Mouse (Mus musculus) macrophage (primary cell): ENCODE results near the gene Zfand2b. TPM values are rescaled to one million over a fixed set of nuclear protein-coding genes. Genes with fewer than 3 reads are reported as not detected.

Experiments used
- H3K27ac ChIP-seq: fragments of 350-480 bp; formaldehyde crosslinking; 2 replicates; pipeline ENCODE4 v1.9.0; 2021
- H3K36me3 ChIP-seq: fragments of 350-480 bp; formaldehyde crosslinking; 2 replicates; pipeline ENCODE4 v1.9.0; 2021; ENCODE audit errors: inconsistent target
- H3K4me3 ChIP-seq: fragments of 350-480 bp; formaldehyde crosslinking; 2 replicates; pipeline ENCODE4 v1.9.0; 2021; ENCODE audit errors: inconsistent target
- H3K79me2 ChIP-seq: fragments of 350-480 bp; formaldehyde crosslinking; 2 replicates; pipeline ENCODE4 v1.9.0; 2021; ENCODE audit errors: inconsistent target
- whole genome bisulfite sequencing: methylation state at CpG from one replicate; pipeline ENCODE4 v1.1.7; 2026; ENCODE audit warnings: inconsistent platforms; ENCODE audit not compliant: missing documents; 5-methylcytosine and 5-hydroxymethylcytosine counted together
- polyA plus RNA-seq: library from polyadenylated mRNA; stranded (reverse); fragments of 250-400 nt; gene quantifications from 3 replicates; pipeline ENCODE4 v1.2.4, GENCODE M21; 2018; ENCODE audit warnings: inconsistent platforms
- total RNA-seq, 78 experiments: library from RNA; depleted of rRNA; stranded (reverse); fragments of 250-400 nt; gene quantifications; 1 replicate in 9 of 78; 2 replicates in 24 of 78; 3 replicates in 43 of 78; 4 replicates in 2 of 78; pipeline ENCODE4 v1.2.4; 2018; ENCODE audit warnings: inconsistent platforms in 56 of 78

Gene Zfand2b
- 100 to 1,000 TPM in 1 of 26 experiments, 10 to 100 TPM in 25; 23.3 to 107 (median 47.8) TPM for total RNA-seq (2018; cell fraction: chromatin; rRNA removed)
- 10 to 100 TPM; 14.3 to 26.2 (median 20.0) TPM for total RNA-seq (2018; cell fraction: cytosol; rRNA removed)
- total RNA-seq (2018; cell fraction: nucleus; rRNA removed), result 10 to 100 TPM; 16.4 to 60.6 (median 33.6) TPM
- 16.6 to 24.7 TPM (median 21.2 TPM) in 3 replicates for polyA plus RNA-seq

DNA sequence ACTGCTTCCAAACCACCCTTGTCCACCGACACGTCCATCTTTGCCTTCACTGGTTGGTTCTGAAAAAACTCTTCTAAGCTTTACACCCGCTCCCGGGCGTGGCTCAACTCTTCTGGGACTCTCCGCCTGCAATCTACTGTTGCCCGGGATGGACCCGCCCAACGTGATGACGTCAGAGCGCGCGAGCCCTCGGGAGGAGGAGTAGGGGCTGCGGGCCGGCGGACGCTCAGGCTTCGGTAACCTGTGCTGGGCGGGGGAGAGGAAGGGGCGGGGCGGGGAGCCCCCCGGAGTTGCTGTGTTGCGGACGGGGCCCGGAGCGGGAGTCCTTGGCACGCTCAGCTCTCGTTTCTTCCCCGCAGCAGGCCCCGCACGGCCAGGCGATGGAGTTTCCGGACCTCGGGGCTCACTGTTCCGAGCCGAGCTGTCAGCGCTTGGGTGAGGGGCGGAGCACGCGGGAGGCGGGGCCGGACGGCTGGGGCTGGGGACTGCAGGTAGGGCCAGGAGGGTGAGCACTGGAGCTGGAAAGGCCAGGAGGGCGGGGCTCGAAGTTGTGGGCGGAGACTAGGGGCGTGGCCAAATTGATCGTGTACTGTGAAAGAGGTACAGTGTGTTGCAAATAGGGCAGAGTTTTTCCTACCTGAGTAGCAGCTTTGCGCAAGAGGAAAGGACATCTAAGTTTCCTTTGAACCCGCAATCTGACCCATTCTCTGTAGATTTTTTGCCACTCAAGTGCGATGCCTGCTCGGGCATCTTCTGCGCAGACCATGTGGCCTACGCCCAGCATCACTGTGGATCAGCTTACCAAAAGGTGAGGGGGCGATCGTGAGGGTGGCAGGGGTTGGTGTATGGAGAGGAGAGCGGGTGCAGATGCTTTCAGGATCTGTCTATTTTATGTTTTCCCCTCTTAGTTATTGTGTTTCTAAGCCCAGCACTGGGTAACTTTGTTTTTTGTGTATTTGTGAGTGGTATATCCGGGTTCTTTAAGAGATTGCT, at the start of gene Zfand2b:
TSS of gene Zfand2b (plus strand) at position 175 of the 993 bp plus-strand sequence.
- peak within 1 kb of the TSS; percentile 21 for H3K4me3 ChIP-seq
- no peaks in the 10 kb centered on the region for H3K79me2 ChIP-seq
- H3K36me3 ChIP-seq, result peaks cover 34% of the 10 kb centered on the region
- 0 out of 2 replicates have a peak within 1 kb of the TSS, but pooled peaks have one; percentile 25 for H3K27ac ChIP-seq
- 6% methylated on average over 58 of the region's 59 CpGs for WGBS

DNA sequence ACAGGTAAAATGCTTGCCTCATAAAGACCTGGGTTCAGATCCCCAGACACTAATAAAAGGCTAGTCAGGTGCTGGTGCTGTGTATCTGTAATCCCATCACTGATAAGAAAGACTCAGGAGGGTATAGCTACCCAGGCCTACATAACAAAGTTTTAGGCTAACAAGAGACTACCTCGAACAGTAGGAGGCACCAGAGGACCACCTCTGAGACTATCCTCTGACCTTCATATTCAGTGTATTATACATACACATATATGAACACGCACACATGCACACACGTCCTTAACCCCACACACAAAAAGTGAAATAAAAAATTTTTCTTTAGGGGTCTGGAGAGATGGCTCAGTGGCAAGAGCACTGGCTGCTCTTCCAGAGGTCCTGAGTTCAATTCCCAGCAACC, 46.2 kb upstream of the Zfand2b start:
- WGBS, result 87% methylated on average over 3 of the region's 3 CpGs
- H3K27ac ChIP-seq, result no peak overlapping the region
- no peak overlapping the region for H3K4me3 ChIP-seq
- H3K36me3 ChIP-seq, result no peaks in the 10 kb centered on the region
- H3K79me2 ChIP-seq, result no peaks in the 10 kb centered on the region

DNA sequence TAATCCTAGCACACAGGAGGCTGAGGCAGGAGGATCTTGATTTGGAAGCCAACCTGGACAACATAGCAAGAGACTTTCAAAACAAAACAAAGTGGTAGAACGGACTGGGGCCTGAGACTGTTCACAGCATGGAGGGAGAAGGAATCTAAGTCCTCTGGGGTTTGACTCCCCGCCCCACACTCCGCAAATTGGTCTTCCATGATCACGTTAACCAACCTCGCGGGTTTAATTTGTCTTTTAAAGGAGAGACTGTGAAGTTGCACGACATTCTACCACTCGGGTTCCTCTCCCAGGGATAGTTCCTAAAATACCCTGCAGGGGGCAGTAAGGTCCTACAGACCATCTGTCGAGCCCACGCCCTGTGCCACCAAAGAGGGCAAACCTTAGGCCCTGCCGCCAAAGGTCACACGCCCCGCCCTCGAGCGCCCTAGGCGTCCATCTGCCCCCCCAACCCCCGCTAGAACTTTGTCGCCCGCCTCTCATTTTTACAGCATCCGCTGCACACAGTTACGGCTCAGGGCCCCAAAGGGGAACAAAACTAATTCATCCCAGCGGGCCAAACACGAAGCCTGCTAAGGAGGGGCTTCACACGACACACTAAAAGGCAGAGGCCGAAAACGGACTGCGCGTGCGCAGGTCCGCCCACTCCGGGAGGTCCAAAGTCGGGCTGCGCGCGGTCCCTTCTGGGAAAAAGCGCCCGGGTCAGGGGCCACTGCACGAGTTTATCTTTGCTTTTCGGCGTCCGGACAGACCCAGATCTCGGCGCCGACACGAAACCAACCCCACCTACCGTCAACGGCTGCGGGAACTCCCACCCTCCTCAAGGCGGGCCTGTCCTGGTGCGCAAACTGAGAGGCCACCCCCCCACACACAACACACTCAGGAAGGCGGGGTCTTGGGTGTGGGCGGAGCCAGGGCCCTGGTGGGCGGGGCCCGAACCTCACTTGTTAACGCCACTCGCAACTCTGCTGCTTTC, 43.8 kb upstream of the Zfand2b start, which contains the start of gene Nhej1:
TSS of gene Nhej1 (minus strand) at position 855 of the 976 bp plus-strand sequence.
- H3K79me2 ChIP-seq, result no peaks in the 10 kb centered on the region
- H3K4me3 ChIP-seq, result peak within 1 kb of the TSS; percentile 38
- 2% methylated on average over 55 of the region's 56 CpGs for WGBS
- H3K36me3 ChIP-seq, result no peaks in the 10 kb centered on the region
- H3K27ac ChIP-seq, result peak within 1 kb of the TSS; percentile 80

DNA sequence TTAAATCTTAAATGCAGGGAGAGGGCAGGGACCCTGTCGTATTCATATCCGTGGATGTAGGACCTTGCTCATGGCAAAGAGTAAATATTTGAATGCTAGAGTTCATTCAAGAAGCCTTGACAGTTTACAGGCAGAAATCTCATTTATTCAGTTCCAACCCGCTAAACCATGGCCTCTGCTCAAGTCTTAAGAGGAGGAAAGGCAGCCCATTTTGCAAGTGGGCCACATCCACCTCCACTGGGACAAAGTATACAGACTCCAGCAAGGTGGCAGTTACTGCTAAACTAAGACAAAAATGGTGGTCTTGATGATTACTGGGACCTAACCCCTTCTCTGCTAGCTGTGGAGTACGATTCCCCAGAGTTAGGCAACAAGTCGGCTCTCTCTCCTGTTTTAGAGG, 43.0 kb upstream of the Zfand2b start:
- H3K79me2 ChIP-seq, result no peaks in the 10 kb centered on the region
- peak overlapping the region; percentile 38 for H3K4me3 ChIP-seq
- H3K36me3 ChIP-seq, result no peaks in the 10 kb centered on the region
- H3K27ac ChIP-seq, result peak overlapping the region; percentile 80
- WGBS, result 38% methylated on average over 5 of the region's 5 CpGs

DNA sequence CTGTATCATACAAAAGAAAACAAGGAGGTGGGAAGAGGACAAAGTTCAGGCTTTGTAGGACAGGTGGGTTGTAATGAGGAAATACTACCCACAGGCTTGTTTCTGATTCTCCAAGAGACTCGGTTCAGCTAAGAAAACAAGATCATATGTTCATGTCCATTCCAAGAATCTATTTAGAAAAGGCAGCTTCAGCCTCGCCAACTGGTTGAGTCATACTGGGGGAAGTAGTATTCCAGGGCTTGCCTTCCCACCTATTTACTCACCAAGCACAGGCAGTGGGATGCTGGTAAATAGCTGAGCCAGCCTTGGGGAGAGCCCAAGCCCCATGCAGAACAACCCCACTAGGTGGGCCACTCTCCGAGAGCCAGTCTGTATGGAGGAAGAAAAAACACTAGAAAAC, 39.8 kb upstream of the Zfand2b start:
- no peak overlapping the region for H3K27ac ChIP-seq
- 88% methylated on average over 3 of the region's 3 CpGs for WGBS
- no peak overlapping the region for H3K4me3 ChIP-seq
- no peaks in the 10 kb centered on the region for H3K36me3 ChIP-seq
- no peaks in the 10 kb centered on the region for H3K79me2 ChIP-seq

DNA sequence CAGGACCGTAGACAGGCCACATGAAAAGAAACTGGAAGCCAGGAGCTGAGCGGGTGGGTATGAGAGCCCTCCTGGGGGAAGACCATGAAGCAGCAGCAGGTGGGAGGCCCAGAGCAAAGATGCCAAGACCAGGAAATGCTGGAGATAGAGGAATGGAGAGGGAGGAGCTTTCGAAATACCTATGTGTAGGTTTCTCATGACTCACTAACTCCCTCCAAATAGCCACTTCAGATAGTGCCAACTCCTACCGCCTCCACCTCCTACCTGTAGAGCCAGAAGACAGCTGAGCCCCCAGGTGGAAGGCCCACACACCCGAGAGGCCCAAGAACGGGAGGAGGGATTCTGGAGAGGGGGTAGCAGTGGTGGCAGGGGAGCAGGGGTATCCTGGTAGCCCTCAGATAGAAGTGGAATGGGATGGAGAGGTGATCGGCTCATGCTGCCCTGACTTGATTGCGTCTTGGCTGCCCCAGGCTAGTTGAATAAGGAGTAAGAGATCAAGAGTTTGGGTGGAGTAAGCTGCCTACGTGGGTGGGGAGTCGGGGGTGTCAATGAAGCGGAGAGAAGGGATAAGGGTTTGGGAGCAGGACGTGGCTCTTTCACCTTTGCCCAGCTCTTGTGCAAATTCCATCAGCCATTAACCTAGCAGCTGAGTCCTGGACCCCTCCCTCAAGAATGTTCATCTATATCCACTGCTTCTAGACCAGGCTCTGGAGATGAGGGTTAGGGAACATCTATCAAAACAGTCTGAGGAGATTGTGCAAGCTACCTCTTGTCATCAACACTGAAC, 34.8 kb upstream of the Zfand2b start, which contains the start of gene Slc23a3:
TSS of gene Slc23a3 (minus strand) at position 470 of the 787 bp plus-strand sequence.
- no peak within 1 kb of the TSS for H3K27ac ChIP-seq
- WGBS, result 77% methylated on average over 12 of the region's 12 CpGs
- no peak within 1 kb of the TSS for H3K4me3 ChIP-seq
- H3K36me3 ChIP-seq, result peaks cover 30% of the 10 kb centered on the region
- H3K79me2 ChIP-seq, result peaks cover under 1% of the 10 kb centered on the region; the same call in 1 of the 2 replicates

DNA sequence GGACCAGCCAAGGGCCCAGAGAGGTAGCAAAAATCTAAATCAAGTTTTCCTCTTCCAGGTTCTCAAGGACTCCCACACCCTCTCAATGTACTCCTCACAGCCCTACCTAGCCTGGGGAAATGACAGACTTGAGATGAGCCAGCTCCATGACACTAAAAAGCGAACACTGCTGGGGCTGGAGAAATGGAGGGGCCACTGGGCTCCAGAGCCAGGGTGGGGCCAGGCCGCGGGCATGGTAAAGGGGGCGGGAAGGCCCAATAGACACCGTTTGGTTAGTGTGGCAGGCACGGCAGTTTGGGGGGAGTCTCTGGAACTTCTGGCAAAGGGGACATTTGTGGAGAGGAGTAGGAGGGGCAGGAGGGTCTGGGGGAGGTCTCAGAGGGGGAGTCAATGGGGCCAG, 32.2 kb upstream of the Zfand2b start:
- Histone ChIP-seq H3K4me3 (no peak overlapping the region), H3K36me3 (peaks cover 41% of the 10 kb centered on the region), H3K27ac (no peak overlapping the region), H3K79me2 (peaks cover 28% of the 10 kb centered on the region)
- WGBS, result 87% methylated on average over 6 of the region's 6 CpGs

DNA sequence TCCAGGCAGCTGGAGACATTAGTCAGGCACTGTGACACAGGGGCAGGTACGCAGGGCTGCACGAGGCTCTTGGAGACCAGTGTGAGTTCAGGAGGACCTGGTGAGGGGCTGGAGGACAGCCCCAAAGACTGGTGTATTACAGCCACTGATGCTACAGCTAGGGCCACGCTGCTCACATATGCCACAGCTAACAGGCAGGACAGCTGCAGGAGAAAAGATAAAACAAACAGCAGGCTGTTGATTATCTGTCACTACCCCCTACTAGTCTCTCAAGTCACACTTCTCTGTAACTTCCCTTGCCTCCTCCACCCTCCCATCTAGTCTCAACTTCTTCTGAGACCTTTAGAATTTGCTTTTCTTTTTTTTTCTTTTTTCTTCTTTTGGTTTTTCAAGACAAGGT, 31.7 kb upstream of the Zfand2b start:
- Histone ChIP-seq H3K79me2 (peaks cover 28% of the 10 kb centered on the region), H3K36me3 (peaks cover 41% of the 10 kb centered on the region), H3K4me3 (no peak overlapping the region), H3K27ac (no peak overlapping the region)
- 93% methylated on average over 3 of the region's 3 CpGs for WGBS

DNA sequence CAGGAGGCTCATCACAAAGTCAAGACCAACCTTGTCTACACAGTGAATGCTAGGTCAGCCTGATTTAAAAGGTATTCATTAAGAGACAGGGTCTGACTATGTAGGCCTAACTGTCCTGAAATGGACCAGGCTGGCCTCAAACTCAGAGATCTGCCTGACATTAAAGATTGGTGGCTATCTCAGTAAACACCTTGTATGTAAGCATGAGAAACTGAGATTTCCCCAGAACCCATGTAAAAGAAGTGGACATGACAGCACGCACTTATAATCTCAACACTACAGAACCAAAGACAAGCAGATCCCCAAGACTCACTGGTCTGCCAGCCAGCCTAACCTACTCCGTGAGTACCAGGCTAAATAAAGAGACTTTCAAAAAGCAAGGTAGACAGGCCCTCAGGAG, 30.0 kb upstream of the Zfand2b start:
- Histone ChIP-seq H3K79me2 (peaks cover 32% of the 10 kb centered on the region), H3K4me3 (no peak overlapping the region), H3K27ac (no peak overlapping the region), H3K36me3 (peaks cover 41% of the 10 kb centered on the region)
- WGBS, result 94% methylated on average over 2 of the region's 2 CpGs

DNA sequence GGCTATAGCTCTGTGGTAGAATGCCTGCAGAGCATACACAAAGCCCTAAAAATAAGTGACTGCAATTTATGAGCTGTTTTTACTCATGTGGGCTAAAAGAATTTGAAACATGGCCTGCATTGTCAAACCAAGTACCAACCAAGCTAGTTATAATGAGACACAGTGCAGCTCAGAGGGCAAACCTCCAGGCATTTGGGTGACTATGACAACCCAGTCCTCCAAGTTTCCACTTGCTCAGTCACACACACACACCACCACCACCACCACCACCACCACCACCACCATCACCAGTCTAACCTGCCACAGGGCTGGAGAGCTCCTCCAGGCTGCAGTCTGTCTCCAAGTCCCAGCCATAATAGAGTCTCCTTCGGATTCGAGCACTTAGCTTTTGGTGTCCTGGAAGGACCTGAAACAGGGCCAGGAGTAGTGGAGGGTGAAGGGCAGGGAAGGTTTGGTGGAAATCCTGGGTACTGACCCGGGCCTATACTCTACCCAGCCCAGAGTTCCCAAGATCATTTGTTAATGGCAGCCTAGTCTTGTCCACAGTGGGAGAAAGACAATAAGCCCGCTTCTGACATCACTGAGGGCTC, 27.8 kb upstream of the Zfand2b start:
- peak overlapping the region; percentile 97 for H3K27ac ChIP-seq
- 35% methylated on average over 4 of the region's 4 CpGs for WGBS
- peaks cover 53% of the 10 kb centered on the region for H3K36me3 ChIP-seq
- H3K4me3 ChIP-seq, result peak overlapping the region; percentile 94
- H3K79me2 ChIP-seq, result peaks cover 48% of the 10 kb centered on the region

DNA sequence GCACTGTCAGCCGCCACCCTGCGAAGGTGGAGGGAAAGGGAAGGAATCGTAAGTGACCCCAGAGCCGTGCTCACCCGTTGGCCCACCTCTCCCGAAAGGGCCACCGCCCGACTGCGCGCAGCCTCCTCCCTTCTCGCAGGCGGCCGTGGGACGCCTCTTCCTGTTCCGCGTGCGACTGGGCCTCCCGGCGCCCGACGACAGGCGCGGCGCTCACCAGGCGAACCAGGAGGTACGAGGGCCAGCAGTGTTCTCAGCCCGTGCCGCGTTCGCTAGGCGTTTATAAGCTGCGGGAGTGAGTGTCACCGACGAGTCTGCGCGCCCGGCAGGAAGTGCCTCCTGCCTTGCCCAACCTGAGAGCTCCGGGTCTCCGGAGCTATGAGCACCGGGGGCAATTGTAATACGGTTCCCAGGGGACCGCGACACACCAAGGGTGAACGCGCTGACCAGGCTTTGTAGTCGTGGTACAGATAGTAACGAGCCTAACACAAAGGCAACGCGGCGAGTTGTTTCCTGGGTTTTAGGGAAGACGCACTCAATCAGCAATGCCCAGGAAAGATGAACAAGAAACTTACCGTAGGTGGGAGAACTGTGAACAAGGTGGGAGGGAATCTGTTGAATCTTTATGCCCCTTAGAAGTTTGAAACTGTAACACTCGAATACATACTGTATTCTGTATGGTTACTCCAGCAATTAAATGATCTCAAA, 26.8 kb upstream of the Zfand2b start:
- under 1% methylated on average over 47 of the region's 53 CpGs for WGBS
- Histone ChIP-seq H3K79me2 (peaks cover 48% of the 10 kb centered on the region), H3K4me3 (peak overlapping the region; percentile 94), H3K27ac (peak overlapping the region; percentile 97), H3K36me3 (peaks cover 53% of the 10 kb centered on the region)

DNA sequence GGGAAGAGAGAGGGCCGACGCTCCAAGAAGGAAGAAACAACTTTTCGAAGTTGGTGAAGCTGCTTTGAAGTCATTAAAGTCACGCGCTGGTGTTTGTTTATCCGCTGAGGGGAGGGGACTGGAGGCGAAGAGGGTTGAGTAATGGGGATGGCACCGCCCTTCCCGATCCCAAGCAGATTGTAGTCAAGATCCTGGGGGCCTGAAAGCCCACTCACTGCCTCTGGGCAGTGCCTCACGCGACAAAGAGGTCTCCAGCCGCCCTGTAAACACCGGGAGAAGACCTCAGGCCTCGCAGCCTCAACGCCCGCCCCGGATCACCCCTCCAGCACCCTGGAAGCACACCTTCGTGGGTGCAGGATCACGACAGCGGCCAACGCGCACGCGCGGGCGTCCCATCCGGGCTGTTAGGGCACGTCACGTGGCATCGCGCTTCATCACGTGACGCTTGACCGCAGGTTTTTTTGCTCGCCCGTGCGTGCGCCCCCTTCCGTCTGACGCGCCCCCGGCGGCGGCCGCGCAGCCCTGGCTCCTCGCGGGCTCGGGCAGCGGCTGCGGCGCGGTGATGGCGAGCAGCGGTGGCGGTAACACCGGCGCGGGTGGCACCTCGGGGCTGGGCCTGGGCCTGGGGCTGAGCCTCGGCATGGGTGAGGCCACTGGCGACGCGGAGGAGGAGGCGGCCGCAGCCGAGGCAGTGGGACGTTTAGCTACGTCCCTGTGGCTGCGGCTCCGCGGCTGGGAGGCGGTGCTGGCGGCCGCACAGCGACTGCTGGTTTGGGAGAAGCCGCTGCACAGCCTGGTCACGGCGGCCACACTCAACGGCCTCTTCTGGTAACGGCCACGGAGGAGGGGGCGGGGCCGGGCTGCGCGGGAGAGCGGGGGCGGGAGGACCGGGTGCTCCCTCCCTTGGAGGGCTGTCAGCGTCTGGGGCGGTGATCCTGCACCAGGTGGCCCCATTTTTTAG, 25.9 kb upstream of the Zfand2b start, which contains the start of the genes Cnppd1 and Retreg2:
TSS of gene Cnppd1 (minus strand) at position 411 of the 961 bp plus-strand sequence.
TSS of gene Retreg2 (plus strand) at position 478 of the 961 bp plus-strand sequence.
- Histone ChIP-seq H3K27ac (peak within 1 kb of the TSS; percentile 97), H3K4me3 (peak within 1 kb of the TSS; percentile 94), H3K79me2 (peaks cover 48% of the 10 kb centered on the region), H3K36me3 (peaks cover 54% of the 10 kb centered on the region)
- 1% methylated on average over 91 of the region's 91 CpGs for WGBS
